In the genomic region with DNA sequence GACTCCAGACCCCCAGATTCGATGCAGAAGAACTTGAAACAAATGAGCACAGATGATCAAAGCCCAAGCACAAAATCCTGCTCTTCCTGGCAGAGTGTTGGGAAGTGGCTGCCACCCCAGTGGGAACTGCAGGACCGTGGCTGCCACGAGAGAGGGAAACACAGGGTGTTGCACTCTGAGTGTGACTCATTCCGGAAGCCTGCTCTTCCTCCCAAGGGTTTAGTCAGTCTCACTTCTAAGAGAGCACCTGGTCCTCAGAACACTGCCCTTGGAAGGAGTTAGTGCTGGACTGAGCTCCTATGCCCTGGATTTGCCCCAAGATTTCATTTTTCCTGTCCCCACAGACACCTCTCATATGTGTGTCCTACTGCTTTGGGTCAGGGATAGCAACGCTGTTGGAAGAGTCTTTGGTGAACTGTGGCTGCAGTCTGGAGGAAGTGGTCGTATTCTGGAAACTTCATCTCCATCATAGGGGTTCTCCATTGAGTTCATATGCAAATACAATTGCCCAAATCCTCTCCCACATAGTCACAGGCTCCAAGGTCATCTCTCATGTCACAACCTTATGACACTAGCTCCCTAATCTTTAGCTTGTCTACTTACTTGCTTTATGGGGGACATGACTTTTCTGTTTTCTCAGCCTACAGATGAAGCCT, we compare ENCODE assay signal across 20 mouse cellular contexts.
"Had no signal": no experiment of that assay in that cellular context is flagged by ENCODE, and none has a peak within 500 bp of the region (broad histone marks: within the 10 kb centered on the region; RNA-seq: fewer than 3 reads in every experiment).

No protein-coding gene starts in this region.

- H3K4me3 ChIP-seq: layer of hippocampus, adult 2 months; liver, embryonic 13.5 days; neural tube, embryonic 12.5 days; neural tube, embryonic 15.5 days had no signal

- H3K9ac ChIP-seq: liver, embryonic 13.5 days; neural tube, embryonic 12.5 days; neural tube, embryonic 15.5 days had no signal

- H3K27me3 ChIP-seq: liver, embryonic 13.5 days; neural tube, embryonic 12.5 days; neural tube, embryonic 15.5 days had no signal

- H3K4me1 ChIP-seq: liver, embryonic 13.5 days; neural tube, embryonic 12.5 days; neural tube, embryonic 15.5 days had no signal

- H3K9me3 ChIP-seq: liver, embryonic 13.5 days; neural tube, embryonic 12.5 days; neural tube, embryonic 15.5 days had no signal

- H3K4me2 ChIP-seq: liver, embryonic 13.5 days; midbrain, embryonic 11.5 days; neural tube, embryonic 12.5 days; neural tube, embryonic 15.5 days had no signal

- DNase-seq: kidney, adult 9 months; kidney, postnatal 25 days; layer of hippocampus, adult 9-11 months; liver, embryonic 13.5 days; lung, adult 2 months; lung, postnatal 14 days; lung, postnatal 4 days; midbrain, embryonic 14.5 days; right cerebral cortex, adult 18-20 months; right cerebral cortex, postnatal 14 days; right cerebral cortex, postnatal 4 days; thymus, adult 2 months; thymus, postnatal 14 days; thymus, postnatal 4 days had no signal

- H3K36me3 ChIP-seq: liver, embryonic 13.5 days; neural tube, embryonic 12.5 days; neural tube, embryonic 15.5 days had no signal

- H3K27ac ChIP-seq: kidney, postnatal 0 days; layer of hippocampus, adult 2 months; liver, embryonic 13.5 days; neural tube, embryonic 12.5 days; neural tube, embryonic 15.5 days; stomach, postnatal 0 days had no signal
